Comparison of ENCODE assay signal across 9 mouse cellular contexts in the genomic region with DNA sequence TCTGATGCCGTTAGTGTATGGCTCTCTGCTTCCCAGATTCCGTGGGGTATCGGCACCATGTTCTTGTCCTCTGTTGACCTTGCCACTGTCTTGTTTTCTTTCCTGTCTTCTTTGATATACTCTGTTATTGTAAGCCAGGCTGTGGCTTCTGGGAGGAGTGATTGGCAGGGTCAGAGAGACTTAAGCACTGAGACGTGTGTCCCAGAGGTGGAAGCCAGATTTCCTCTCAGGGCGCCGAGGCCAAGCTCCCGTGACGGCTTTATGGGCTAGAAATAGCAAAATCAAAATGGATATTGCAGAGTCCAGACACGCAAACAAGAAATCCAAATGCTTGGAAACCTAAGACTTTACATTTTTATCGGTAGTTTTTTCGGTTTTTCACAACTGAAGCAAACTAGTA.
"Had no signal": no experiment of that assay in that cellular context is flagged by ENCODE, and none has a peak within 500 bp of the region (broad histone marks: within the 10 kb centered on the region; RNA-seq: fewer than 3 reads in every experiment).

No protein-coding gene starts in this region.

- H3K9ac ChIP-seq: limb, embryonic 13.5 days; liver, embryonic 14.5 days; midbrain, embryonic 12.5 days; stomach, embryonic 15.5 days had no signal

- H3K4me2 ChIP-seq: limb, embryonic 13.5 days; midbrain, embryonic 12.5 days; stomach, embryonic 15.5 days had no signal

- H3K36me3 ChIP-seq: limb, embryonic 13.5 days; midbrain, embryonic 12.5 days; stomach, embryonic 15.5 days had no signal

- H3K27me3 ChIP-seq: stomach, embryonic 15.5 days had no signal

- DNase-seq: kidney, adult 11 months; left cerebral cortex, postnatal 4 days; right cerebral cortex, postnatal 14 days; thymus, adult 2 months; thymus, postnatal 25 days had no signal

- H3K4me3 ChIP-seq: limb, embryonic 13.5 days; midbrain, embryonic 12.5 days; stomach, embryonic 15.5 days had no signal

- H3K27ac ChIP-seq: limb, embryonic 13.5 days; liver, embryonic 14.5 days; midbrain, embryonic 12.5 days had no signal

- H3K9me3 ChIP-seq: limb, embryonic 13.5 days; midbrain, embryonic 12.5 days; stomach, embryonic 15.5 days had no signal
